Mouse (Mus musculus): ENCODE data around the gene Rep15. TPM values are rescaled to one million over a fixed set of nuclear protein-coding genes. Genes with fewer than 3 reads are reported as not detected.
A peak's percentile ranks its signal among the peaks of the same experiment; 100 is the strongest.

Rep15 gene
- under 1 TPM; 0.41 to 0.74 TPM for total RNA-seq (2021)
- long read RNA-seq, experiment 1 = 0 reads
- long read RNA-seq, experiment 2 = 0 reads

DNA sequence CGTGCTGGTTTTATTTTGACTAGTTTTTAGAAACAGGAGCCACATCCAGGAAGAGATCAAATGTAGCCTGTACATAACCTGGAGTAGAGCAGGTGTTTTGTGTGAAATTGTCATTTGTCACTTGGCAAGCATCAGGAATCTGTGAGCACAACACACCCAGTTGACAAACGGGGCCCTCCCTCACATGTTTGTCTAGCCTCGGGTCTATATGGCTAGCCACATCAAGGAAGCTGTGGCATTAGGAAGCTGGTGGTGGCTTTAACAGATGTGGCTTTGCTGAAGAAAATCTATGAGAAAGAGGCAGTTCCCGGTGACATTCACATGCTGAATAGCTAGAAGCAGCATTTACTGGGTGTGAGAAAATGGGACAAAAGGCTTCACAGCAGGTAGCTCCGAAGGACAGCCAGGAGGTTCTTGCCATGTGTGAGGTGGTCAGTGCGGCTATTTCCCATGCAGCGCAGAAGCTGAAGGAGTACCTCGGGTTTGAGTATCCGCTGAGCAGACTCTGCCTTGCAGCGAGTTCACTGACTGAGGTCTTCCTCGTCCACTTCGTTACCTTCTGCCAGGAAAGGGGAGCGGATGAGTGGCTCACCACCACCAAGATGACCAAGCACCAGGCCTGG is at the start of gene Rep15:
TSS of gene Rep15 (plus strand) at position 282 of the 623 bp plus-strand sequence.
- no peak for DNase-seq (ENCODE audit: low spot score)

DNA sequence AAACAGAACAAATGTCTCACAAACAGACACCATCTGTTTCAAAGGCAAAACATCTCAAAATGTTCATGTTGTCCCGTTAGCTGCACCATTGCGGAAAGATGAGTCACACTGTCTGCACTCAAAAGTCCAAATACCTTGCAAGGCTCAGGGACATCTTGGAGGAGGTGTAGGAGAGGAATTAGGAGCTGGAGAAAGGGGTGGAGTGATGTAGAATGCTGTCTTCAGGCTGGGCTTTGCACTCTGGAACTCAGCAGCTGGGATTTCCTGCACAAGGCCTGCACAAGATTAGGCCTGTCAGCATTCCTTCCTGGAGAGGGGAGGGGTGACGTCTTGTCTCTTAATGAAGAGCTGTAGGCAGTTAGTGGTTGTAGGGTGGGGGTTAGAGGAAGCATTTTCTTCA is 47.8 kb upstream of the Rep15 start:
- no peak for DNase-seq (ENCODE audit: low spot score)

DNA sequence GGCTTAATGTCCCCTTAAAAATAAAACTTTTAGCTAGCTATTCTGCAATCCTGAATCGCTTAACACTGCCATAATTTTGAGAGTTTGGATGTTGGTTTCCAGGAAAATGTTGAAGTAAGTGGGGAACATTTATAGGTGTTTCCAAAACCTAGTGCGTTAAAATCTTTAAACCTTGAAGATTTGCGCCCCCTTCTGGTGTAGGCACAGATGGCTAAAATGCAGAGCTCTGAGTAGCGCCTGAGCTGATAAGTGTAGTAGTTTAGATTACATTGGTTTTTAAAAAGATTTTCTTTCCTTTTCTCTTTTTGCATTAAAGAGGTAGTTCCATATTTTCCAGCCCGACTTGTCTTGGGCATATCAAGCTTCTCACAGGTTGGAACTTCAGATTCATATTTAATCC is 38.1 kb upstream of the Rep15 start:
- DNase-seq (ENCODE audit: low spot score) = peak; percentile 55

DNA sequence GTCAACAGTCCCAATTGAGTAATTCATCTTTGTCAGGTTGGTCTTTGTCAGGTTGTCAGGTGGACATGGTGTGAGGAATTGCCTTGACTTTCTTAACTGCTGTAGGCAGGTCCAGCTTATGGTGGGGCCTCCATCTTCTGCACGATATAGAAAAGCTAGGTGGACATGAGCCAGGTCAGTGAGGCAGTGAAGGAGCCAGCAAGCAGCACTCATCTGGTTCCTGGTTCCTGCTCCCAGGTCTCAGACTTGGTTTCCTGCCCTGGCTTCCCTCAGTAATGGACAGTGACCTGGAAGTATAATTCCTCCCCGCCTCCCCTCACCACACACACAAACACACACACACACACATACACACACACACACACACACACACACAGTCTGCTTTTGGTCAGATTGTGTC is 37.0 kb upstream of the Rep15 start:
- DNase-seq (ENCODE audit: low spot score) = no peak

DNA sequence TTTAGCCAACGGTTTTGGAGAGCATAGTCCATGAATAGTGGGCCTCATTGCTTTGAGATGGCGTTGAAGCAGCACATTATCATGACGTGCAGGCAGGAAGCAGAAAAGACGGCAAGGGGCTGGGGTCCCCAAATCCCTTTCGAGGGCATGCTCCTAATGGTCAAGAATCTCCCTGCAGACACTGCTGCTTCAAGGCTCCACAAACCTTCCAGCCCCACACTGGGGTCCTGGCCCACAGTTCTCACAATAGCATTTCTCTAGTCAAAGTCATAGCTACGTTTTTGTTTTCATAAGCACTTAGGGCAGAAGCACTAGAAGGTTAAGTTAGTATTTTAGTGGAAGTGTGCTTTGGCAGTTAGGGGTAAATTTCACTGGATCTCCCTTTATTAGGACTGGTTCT is 36.5 kb upstream of the Rep15 start:
- DNase-seq (ENCODE audit: low spot score) = no peak

DNA sequence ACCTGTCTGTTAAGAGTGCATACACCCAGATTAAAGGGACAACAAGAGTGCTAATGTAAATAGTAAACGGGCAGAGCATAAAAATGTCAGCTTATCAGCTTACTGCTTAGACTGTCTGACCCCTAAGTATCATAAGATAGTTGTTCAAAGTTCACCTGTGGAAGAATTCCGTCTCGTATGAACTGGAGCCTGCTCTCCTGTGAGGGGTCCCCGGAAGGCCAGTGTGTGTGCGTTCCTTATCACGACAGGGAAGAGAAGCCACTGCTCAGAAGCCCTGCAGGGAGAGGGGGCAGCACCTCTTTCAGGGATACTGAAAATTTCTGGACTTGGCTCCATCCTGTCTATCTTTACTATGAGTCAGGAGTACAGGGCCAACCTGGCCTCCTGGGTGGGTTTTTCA is 35.4 kb upstream of the Rep15 start:
- DNase-seq (ENCODE audit: low spot score) = no peak

DNA sequence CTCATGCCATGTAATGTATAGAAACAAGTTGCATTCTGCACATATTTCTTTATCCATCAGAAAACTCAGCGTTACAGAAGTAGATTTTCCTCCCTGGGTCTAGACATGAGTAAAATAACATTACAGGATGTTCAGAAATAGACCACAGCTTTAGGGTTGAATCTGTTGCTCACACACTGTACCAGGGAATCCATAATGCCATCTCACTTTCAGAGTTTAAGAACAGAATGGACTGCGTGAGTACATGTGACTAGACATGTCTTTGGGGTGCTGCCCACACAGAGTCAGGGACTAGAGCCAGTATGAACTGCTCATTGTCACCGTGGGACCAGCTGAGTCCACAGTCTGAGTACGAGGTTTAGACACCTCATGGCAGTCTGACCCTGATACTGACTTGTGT is 33.7 kb upstream of the Rep15 start:
- no peak for DNase-seq (ENCODE audit: low spot score)

DNA sequence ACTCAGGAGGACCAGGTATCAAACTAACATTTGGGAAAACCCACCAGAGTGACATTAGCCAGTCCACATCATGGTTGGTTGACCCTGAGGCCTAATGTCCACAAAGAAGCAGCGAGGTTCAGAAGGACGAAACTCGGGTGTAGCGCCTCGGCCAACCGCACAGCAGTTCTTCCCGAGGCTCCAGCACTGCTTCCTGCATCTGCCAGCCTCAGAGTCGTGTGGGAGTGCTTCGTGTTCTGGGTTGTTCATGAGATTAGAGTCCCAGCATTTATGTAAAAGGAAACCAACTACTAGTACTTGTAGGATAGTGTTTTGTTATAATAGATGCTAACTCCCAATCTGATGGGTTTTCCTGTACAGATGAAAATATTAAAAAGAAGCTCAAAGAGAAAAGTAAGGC is 33.1 kb upstream of the Rep15 start:
- no peak for DNase-seq (ENCODE audit: low spot score)

DNA sequence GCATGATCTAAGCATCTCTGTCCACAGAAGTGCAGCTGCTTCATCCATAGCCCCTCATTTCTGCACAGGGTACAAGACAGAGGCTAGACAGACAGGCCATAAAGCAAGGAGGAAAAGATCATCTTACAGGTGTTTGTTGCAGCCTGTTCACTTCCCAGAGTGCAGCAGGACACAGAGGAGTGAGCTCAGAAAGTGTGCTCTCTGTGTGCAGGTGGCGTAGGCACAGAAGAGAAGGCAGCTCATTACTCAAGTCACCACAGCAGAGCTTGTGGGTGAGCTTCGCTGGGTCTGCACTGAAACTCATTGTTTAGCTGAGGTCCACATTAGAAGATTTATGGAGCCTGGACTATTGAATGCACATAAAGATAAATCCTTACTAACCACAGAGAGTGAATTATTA is 32.6 kb upstream of the Rep15 start:
- DNase-seq (ENCODE audit: low spot score) = no peak

DNA sequence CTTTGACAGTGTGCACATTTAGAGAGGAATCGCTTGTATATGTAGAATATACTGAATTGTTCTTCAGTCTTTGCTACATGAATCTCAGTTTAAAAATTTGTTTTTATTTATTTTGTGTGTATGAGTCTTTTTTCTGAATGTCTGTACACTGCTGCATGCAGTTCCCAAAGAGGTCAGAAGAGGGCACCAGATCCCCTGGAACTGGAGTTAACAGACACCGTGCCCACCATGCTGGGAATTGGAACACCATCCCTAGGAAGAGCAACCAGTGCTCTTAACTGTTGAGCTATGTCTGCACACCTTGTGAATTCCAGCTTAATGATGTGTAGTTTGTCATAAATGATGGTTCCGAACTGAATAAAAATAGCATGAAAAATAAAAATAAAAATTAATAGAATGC is 24.2 kb upstream of the Rep15 start:
- peak; percentile 57 for DNase-seq (ENCODE audit: low spot score)

DNA sequence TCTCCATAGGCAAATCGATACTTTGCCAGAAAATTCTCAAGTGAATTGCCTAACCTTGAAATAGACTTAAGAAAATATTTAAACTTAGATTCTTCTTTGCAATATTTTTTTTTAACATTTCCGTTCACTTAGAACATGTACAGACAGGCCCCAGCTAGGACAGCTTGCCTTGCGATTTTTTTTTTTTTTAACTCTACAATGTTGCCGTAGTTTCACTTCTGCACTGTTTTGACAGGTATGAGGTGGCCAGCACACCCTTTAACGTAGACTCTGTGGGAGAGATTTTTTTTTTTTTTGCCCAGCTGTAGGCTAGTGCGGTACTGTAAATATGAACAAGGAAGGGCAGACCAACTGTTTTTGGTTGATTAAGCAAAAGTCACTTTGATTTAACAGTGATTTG is 22.0 kb upstream of the Rep15 start:
- no peak for DNase-seq (ENCODE audit: low spot score)

DNA sequence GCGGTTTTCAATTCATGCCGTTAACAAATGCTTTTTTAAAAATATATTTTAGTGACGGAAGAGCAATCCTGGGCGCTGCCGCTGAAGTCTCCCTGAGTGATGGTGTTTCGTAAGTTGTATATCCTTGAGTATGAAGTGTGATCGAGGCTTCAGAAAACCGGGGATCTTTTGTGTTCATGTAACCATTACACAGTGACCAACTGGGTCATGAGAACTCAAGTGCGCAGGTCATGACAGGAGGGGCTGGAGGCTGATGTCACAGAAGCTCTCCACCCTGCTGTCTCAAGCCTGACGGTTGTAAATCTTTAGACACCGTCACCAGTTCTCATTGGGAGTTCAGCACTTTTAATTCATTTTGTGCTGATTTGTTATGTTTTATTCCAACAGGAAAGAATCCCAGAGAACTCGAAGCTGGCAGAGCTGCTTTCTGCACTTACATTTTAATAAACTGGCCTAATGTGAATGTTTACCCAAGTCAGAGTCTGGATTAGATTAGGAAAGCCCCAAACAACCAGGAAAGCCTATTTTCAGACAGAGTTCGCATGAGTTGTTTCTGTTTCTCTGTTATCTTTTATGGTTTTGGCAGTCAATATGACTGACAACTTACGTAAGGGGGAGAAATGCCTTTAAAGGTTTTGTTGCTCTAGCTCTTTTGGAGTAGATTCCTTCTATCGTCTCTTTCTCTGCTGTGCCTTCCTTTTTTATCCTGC is 21.4 kb upstream of the Rep15 start:
- no peak for DNase-seq (ENCODE audit: low spot score)

DNA sequence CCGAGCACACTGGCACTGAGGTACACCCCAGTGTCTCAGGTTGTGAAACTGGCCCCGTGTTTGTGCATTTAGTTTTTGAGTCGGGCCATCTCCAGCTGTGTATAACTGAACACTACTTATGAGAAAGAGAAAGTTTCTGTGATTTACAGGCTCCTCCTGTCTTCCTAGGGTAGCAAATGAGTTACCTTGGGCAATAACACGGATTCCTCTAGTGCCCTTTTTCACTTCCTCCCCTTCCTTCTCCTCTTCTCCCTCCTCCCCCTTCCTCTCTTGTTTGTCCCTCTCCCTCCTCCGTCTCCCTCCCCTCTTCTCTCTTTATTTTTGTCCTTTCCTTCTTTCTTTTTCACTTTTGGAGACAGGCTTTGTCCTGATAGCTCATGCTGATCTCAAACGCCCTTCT is 20.8 kb upstream of the Rep15 start:
- no peak for DNase-seq (ENCODE audit: low spot score)

DNA sequence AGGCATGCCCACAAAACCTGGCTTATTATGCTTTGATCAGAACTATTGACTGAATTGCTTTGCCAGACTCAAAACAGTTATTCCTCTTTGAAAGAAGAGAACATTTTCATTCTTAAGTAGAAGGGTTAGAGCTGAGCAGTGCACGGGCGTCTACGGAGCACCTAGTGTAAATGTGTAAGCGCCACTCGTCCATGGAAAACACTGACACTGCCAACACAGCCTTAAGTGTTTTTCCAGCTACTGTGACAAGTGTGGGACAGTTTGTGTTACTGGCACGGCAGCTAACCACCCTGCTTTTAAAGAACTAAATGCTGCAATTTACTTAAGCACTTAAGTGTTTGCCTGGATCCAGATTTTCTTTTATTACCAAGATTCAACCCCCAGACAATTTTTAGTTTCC is 20.4 kb upstream of the Rep15 start:
- no peak for DNase-seq (ENCODE audit: low spot score)

DNA sequence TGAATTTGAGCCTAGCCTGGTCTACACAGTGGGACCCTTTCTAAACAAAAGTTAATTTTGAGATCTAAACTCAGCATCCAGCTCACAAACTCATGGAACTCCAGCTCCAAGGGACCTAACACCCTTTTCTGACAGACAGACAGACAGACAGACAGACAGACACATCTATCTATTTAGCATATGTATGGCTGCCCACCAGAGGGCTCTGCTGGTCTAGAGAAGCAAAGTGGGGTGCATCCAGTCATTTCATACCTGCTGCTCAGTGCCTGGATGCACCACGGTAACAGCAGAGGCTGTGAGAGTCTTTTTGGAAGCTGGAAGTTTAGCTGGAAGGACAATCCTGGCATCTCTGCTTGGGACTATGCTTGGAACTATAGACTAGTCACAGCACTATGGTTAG is 18.8 kb upstream of the Rep15 start:
- no peak for DNase-seq (ENCODE audit: low spot score)

DNA sequence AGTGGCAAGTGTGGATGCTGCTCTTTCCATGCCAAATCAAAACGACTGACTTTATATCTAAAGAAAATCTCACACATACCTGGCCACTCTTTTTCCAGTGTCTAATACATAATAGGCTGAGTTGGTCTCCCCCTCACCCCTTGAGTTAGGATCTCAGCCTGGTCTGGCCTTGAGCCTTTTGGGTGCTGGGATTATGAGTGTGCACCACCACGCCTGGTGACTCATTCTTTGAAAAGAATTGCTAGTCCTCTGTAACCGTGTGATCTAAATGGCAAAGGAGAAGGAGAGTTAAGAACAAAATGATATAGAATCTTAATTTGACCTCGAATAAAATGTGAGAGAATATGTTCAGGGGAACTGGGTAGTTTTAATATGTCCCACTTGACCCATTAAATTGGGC is 14.5 kb upstream of the Rep15 start:
- DNase-seq (ENCODE audit: low spot score) = no peak

DNA sequence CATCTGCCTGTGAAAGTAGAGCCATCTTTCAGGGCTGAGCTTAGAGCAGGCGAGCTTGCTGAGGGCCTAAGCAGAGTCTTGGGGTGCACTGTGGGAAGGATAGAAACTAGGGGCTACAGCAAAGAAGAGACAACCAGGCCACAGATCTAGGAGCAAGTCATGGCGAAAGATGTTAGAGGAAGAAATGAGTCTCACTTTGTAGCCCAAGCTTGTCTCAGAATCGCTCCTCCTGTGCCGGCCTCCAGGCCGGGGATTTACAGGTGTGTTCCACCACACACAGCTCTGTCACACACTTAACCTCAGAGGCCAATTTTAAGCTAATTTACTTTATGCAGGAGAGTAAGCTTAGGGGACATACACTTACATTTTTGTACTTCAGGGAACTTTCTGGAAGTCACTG is 14.0 kb upstream of the Rep15 start:
- DNase-seq (ENCODE audit: low spot score) = no peak

DNA sequence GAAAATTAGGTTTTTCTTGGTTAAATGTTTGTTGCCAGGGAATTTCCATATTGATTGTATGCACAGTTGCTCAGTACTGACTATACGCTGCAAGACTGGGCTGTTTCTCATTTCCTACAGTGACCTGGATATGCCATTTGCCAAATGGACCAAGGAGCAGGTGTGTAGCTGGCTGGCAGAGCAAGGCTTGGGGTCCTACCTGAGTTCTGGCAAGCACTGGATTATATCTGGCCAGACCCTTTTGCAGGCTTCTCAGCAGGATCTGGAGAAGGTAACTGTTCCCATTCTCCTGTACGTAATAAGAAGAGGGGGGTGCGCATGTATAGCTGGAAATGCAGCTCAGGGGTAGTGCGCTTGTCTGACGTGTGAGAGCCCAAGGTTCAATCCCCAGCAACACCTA is 11.2 kb upstream of the Rep15 start:
- DNase-seq (ENCODE audit: low spot score) = no peak

DNA sequence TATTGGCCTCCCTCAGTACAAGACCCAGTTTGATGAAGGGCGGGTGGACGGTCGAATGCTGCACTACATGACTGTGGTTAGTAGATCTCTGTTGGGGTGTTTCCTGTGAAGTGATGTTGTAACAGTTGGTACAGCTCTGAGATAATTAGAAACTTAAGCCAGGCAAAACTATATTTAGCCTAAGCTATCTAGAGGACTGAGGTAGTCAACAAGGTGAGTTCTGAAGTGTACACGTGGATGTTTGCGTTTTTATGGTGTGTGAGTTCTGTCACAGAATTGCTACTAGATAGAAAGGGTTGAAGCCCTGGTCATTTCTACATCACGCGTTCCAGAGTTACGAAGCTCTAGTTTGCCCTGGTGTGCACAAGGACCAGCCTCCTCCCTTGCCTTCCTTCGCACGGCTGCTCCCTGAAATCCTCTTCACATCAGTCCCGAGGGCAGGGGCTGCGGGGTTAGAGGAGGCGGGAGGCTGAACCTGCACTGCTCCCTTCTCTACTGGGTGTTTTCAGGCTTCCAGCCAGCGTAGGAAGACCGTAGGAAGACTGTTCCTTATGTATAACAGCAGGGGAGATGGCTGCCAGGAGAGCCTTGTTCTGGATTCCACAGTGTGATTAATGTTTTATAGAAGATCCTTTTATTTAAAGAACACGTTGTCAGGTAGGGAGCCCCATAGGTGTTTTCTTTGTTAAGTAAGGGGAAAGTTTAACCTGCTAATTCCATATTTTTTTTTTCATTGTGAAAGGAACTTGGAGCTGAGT is 9.8 kb upstream of the Rep15 start:
- DNase-seq (ENCODE audit: low spot score) = no peak

DNA sequence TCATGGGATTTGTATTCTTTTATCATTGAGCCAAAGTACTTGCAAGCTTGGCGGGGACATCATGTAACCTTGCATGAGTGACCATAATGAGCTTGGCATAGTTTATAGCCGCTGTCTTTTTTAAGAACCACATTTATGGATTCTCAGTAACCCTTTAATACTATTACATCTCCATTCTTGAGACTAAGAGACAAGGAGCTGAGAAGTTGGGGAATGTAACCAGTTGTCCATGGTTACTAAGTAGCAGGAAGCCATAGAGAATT is 9.3 kb upstream of the Rep15 start:
- no peak for DNase-seq (ENCODE audit: low spot score)

DNA sequence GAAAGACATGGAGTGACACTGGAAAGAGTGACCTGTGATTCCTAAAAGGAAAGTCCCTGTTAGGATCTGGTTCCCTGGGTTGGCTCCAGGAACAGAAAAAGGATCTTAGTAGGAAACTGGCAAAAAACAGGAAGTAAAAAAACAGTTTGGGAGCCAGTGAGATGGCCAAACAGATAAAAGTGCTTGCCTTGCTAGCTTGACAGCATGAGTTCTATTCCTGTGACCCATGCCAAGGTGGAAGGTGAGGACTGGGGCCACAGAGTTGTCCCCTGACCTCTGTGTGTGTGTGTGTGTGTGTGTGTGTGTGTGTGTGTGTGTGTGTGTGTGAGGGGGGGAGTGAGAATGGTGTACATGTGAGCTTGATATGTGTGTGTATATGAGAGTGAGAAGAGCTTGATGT is 8.8 kb upstream of the Rep15 start:
- DNase-seq (ENCODE audit: low spot score) = no peak

DNA sequence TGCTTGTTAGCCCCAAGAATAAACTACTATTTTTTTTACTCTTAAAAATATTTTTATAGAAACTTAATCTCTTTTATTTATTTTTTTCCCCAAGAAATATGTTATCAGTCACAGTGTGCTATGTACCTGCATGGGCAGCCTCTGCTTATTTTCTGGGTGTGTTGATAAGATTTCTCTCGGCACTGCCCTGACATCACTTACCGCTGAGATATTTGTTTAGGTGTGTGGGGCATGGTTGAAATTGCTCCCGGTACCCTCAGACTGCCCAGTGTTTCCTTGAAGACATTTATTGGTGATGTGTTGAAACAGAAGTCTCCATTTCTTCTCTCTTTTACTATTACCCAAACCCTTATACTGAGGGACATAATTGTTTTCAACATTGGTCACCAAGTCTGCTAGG is 7.6 kb upstream of the Rep15 start:
- no peak for DNase-seq (ENCODE audit: low spot score)

DNA sequence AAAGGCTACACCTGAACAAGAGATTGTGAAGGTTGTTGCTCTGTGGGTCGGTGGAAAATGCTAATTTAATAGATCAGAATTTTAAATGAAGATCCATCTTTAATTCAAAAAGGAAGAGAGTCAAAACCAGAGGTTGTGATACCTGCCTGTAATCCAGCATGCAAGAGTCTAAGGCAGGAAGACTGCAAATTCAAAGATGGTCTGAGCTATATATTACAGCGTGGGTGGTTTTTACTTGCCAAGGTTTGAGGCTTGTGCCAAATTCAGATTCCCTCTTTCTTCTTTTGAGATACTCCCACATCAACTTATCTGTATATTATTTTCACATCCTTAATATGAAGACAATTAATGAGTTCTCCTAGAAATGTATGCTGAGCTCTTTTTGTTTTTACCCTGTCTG is 4.0 kb upstream of the Rep15 start:
- DNase-seq (ENCODE audit: low spot score) = no peak

All from gastrocnemius, adult 18-20 months (tissue).